Mouse (Mus musculus) stomach, embryonic 16.5 days (tissue): ENCODE measurements around the gene Krt36. TPM values are rescaled to one million over a fixed set of nuclear protein-coding genes. Genes with fewer than 3 reads are reported as not detected.

ENCODE experiments used
- ATAC-seq: fragments of 200-750 bp; cut with Nextera tagmentation; 2 replicates; pipeline ENCODE4 v1.8.0; 2017; ENCODE audit warnings: moderate number of reproducible peaks, moderate TSS enrichment; ENCODE audit not compliant: insufficient read depth, low FRiP score
- H3K27ac ChIP-seq: fragments of 300-500 bp; sonication (generic); 2 replicates; pipeline ENCODE4 v1.5.1; 2014; ENCODE audit warnings: low read length
- H3K27me3 ChIP-seq: fragments of 300-500 bp; sonication (generic); 2 replicates; pipeline ENCODE4 v1.6.1; 2014; ENCODE audit warnings: low read length, control low read depth, mixed read lengths; ENCODE audit not compliant: control insufficient read depth, insufficient read depth
- H3K36me3 ChIP-seq: fragments of 300-500 bp; sonication (generic); 2 replicates; pipeline ENCODE4 v1.6.1; 2014; ENCODE audit warnings: low read length; ENCODE audit not compliant: control insufficient read depth, insufficient read depth
- H3K4me1 ChIP-seq: fragments of 300-500 bp; sonication (generic); 2 replicates; pipeline ENCODE4 v1.6.1; 2014; ENCODE audit warnings: low read length, control low read depth, mixed read lengths; ENCODE audit not compliant: control insufficient read depth, insufficient read depth
- H3K4me2 ChIP-seq: fragments of 300-500 bp; sonication (generic); 2 replicates; pipeline ENCODE4 v1.6.1; 2014; ENCODE audit warnings: low read depth, low read length, mixed read lengths
- H3K4me3 ChIP-seq: fragments of 300-500 bp; sonication (generic); replicated peaks from 2 replicates; pipeline ENCODE4 v1.5.1; 2014; ENCODE audit warnings: mild to moderate bottlenecking, low read length
- H3K9ac ChIP-seq: fragments of 300-500 bp; sonication (generic); 2 replicates; pipeline ENCODE4 v1.6.1; 2014; ENCODE audit warnings: low read length
- H3K9me3 ChIP-seq: fragments of 300-500 bp; sonication (generic); replicated peaks from 2 replicates; pipeline ENCODE4 v1.6.1; 2016; ENCODE audit warnings: low read length, control low read depth; ENCODE audit not compliant: control insufficient read depth
- WGBS: fragments of 180-500 bp; shearing (Covaris S2); extraction: QIAGEN DNeasy Blood & Tissue Kit; methylation state at CpG from one replicate; pipeline ENCODE4 v1.1.7; 2014; 5-methylcytosine and 5-hydroxymethylcytosine counted together
- polyA plus RNA-seq: library from polyadenylated mRNA; unstranded; fragments of >200 nt; fragmentation: Nextera tagmentation; extraction: Ambion mirVana; gene quantifications from 2 replicates; pipeline ENCODE4 v1.2.1, GENCODE M21; 2015

Krt36 gene
- polyA plus RNA-seq, 1 experiment from 2014 or later: 0.44 TPM

DNA sequence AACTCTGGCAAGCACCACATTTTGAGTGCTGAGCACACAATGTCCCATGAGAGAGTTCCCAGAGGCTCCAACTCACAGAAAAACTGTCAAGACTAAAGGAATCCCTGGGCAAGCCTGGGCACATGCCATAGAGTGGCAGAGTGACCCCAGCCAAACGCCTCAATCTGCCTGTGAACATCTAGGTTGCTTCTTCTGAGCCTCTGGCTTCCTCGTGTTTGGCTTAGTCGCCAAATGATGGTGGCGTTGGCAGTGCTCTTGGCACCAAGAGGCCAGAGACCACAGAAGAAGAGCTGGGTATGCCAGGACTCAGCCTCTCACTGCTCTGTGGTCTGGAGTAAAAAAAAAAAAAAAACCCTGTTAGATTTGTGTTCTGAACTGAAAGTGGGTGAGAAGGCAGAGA, 5.0 kb downstream of the Krt36 start:
- 80% methylated on average over 4 of the region's 4 CpGs for WGBS
- peak overlapping the region; percentile 31 for H3K27ac ChIP-seq

DNA sequence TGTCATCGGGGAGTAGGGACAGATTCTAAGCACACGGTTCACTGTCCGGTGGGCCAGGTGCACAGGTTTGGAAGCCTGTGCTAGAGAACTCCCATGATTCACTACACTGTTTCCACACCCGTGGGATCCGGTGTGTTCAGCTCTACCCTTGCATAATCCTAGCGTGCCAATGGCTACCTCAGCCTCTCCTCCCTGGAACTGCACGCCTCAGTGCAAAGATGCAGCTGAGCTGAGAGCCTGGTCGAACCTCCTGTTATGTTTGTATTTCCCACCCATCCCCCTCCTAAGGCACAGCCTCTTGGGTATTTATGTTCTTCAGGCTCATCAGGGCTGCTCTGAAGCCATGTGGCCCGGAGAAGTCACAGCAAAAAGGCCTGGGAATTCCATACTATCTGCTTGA, 7.6 kb downstream of the Krt36 start:
- 55% methylated on average over 9 of the region's 9 CpGs for WGBS
- no peaks in the 10 kb centered on the region for H3K36me3 ChIP-seq
- H3K9me3 ChIP-seq: no peaks in the 10 kb centered on the region
- H3K4me3 ChIP-seq: no peak overlapping the region
- peak; percentile 12; the same call in 1 of the 2 replicates for ATAC-seq
- no peak overlapping the region for H3K9ac ChIP-seq
- peaks cover 5% of the 10 kb centered on the region; the same call in 1 of the 2 replicates for H3K4me1 ChIP-seq
- no peaks in the 10 kb centered on the region for H3K27me3 ChIP-seq
- H3K27ac ChIP-seq: peak overlapping the region; percentile 38
- H3K4me2 ChIP-seq: no peak overlapping the region

More for the DNA sequence above, 5.0 kb downstream of the Krt36 start:
- Histone ChIP-seq H3K4me2 (no peak overlapping the region), H3K36me3 (no peaks in the 10 kb centered on the region), H3K9me3 (no peaks in the 10 kb centered on the region), H3K4me1 (peaks cover 5% of the 10 kb centered on the region; the same call in 1 of the 2 replicates), H3K9ac (no peak overlapping the region), H3K27me3 (no peaks in the 10 kb centered on the region), H3K4me3 (no peak overlapping the region)
- no peak for ATAC-seq

DNA sequence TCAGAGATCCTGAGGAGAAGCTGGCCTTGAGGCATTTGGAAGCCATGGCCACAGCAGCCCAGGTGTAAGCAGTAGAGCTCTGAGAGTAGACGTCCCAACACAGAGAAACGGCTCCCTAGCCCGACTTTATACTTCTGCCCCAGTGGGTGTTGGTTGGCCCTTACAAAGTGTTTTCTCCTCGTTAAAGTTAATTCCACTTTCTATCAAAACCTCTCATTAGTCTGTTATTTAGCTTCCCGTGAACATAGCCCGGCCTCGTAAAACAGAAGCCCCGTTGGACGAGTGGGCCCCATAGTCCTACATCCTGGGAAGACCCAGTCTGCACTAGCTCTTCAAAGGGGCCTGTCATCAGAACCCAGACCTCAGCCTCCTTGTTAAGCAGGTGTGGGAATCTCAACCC, 9.3 kb downstream of the Krt36 start, which contains the start of gene Krt35:
Gene Krt35 (minus strand): TSS at position 101 of the 400 bp plus-strand sequence.
- ATAC-seq: no peak
- Histone ChIP-seq H3K4me1 (peaks cover 5% of the 10 kb centered on the region; the same call in 1 of the 2 replicates), H3K4me2 (no peak within 1 kb of the TSS), H3K27me3 (no peaks in the 10 kb centered on the region), H3K4me3 (no peak within 1 kb of the TSS), H3K36me3 (no peaks in the 10 kb centered on the region), H3K9ac (no peak within 1 kb of the TSS), H3K9me3 (no peaks in the 10 kb centered on the region), H3K27ac (no peak within 1 kb of the TSS; the same call in 1 of the 2 replicates)
- WGBS: 88% methylated on average over 9 of the region's 9 CpGs

DNA sequence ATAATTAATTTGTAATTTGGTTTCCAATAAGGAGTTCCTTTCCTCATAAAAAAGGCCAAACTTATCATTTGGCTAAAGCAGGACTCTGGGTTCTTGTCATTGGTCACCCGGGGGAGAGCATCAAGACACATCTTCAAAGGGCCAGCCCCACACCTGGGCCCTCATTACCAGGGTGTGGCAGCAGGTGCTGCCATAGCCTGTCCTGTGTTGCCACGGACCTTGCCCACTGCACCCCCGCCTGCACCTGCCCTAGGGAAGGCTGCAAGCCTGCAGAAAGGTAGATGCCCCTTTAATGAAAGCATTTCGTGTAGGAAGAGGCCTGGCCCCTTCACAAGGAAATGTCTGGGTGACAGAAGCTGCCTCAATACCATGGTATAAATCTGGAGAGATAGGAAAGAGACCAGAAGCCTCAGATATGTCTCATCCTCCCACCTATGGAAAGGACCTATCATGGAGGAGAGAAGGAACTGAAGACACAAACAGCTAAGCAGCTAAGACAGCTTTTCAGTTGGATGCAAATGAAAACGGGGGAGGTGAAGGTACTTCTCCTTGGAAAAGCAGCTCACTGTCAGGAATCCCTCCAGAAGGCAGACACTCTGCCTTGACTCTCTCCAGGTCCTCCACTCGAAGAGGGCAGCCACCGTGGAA, 16.9 kb downstream of the Krt36 start:
- ATAC-seq: no peak
- WGBS: 61% methylated on average over 7 of the region's 7 CpGs
- H3K27ac ChIP-seq: no peak overlapping the region
- H3K4me3 ChIP-seq: no peak overlapping the region
- H3K9me3 ChIP-seq: no peaks in the 10 kb centered on the region
- H3K4me1 ChIP-seq: no peaks in the 10 kb centered on the region
- H3K36me3 ChIP-seq: no peaks in the 10 kb centered on the region
- no peaks in the 10 kb centered on the region for H3K27me3 ChIP-seq
- no peak overlapping the region for H3K9ac ChIP-seq
- H3K4me2 ChIP-seq: no peak overlapping the region

DNA sequence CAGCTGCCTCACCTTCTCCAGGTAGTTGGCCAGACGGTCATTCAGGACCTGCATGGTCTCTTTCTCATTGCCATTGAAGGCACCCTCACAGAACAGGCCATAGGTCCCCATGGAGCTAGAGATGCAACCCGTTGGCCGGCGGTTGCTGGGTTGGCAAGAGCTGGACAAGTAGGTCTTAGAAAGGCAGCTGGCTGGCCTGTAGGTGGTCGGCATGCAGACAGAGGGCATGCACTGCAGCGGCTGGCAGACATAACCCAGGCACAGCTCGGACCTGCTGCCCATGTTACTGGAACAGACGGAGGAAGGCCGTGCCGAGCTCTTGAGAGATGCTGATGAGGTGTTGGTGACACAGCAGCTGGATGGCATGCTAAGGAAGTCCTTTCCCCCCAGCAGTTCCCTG, 17.6 kb downstream of the Krt36 start, which contains the start of gene Krt32:
Gene Krt32 (minus strand): TSS at position 366 of the 400 bp plus-strand sequence.
- 94% methylated on average over 10 of the region's 10 CpGs for WGBS
- Histone ChIP-seq H3K27ac (no peak within 1 kb of the TSS), H3K9ac (no peak within 1 kb of the TSS)

DNA sequence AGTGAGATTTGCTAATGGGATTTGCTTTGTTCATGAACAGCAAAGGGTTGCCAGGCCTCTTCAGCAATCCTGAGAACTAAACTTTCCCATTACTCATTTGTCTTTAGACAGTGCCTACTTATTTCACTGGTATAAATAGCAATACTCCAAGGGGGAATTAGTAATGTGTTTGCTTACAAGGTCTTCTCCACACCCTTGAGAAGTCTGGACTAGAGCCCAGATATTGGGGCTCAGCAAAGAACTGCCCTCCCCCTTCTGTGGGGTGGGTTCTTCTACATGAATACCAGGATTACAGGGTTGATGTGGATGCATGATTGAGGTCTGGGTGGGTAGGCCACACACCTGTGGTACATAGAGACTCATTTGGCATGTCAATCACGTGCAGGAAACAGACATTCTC, 31.6 kb downstream of the Krt36 start:
- Histone ChIP-seq H3K4me3 (no peak overlapping the region), H3K27me3 (no peaks in the 10 kb centered on the region), H3K9me3 (no peaks in the 10 kb centered on the region), H3K27ac (peak overlapping the region; percentile 87; the same call in 1 of the 2 replicates), H3K36me3 (no peaks in the 10 kb centered on the region), H3K9ac (no peak overlapping the region), H3K4me2 (no peak overlapping the region), H3K4me1 (no peaks in the 10 kb centered on the region)
- ATAC-seq: peak; percentile 78; the same call in 1 of the 2 replicates
- whole genome bisulfite sequencing: 41% methylated on average over 1 of the region's 1 CpGs

More for the DNA sequence above, 17.6 kb downstream of the Krt36 start, which contains the start of gene Krt32:
- Histone ChIP-seq H3K27me3 (no peaks in the 10 kb centered on the region), H3K36me3 (no peaks in the 10 kb centered on the region), H3K4me1 (no peaks in the 10 kb centered on the region), H3K4me2 (no peak within 1 kb of the TSS), H3K4me3 (no peak within 1 kb of the TSS), H3K9me3 (no peaks in the 10 kb centered on the region)
- no peak for ATAC-seq

DNA sequence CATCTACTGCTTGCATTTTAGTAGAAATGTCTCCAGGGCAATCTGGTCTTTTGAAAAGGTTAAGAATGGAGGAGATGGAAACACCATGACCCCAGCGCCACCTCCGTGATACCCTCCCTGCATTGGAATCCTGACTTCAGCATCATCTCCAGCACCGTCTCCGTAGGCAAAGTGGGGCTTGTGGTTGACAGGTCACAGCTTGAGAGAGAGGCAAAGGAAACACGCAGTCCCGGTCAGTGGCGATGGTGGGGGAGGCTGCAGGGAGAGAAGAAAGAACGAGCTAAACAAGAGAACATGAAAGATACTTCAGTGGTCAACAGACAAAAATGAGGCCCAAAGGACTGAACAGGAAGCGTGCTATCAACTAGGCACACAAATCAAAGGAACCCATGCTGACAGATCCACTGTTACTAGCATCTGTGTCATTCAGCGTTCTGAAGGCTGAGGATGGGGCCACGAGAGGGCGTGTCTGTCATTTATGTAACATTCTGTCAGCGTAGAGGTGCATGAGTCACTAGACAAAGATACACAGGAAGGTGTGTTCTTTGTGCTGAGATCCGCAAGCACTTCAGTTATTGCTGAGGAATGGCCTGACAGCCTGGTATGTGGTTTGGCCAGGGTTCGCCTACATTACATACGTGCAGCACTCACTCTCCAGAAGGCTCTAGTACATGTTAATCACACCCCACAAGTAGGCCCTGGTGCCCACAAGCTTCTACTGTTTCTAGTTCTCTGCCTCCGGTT, 38.0 kb downstream of the Krt36 start:
- peak; percentile 90 for ATAC-seq
- Histone ChIP-seq H3K4me2 (0 out of 2 replicates have a peak overlapping the region, but pooled peaks have one; percentile 13), H3K27ac (peak overlapping the region; percentile 76)

DNA sequence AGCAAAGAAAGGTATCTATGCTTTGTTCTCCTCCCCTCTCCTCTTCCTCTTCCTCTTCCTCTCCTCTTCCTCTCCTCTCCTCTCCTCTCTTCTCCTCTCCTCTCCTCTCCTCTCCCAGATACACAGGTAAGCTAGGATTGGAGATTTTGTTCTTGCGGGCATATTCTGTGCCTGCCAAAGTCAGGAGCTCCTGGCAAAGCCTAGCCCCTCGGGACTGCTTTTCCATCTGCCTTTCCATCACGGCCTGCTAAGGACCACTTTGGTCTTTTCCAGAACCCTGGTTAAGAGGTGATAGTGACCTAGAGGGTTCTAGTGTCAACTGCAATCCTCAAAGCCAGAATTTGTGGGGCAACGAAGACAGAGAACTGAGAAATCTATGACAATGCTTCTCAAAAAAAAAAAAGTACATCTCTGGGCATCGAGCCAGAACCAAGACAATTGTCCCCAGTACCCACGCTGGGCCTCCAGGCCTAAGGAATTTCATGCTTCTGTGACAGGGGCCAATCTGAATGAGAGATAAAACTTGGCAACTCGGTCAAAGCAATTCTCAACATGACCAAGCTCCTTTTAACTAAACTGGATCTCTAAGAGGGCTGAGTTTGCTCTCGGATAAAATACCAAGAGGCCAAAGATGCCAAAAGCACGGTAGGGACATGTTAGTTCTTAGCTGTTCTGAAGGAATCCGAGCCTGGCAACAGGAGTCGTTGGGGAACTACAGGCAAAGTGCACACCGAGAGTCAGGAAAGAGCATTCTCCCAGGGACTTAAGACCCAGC, 39.0 kb downstream of the Krt36 start:
- Histone ChIP-seq H3K36me3 (no peaks in the 10 kb centered on the region), H3K9ac (no peak overlapping the region), H3K4me3 (no peak overlapping the region), H3K27me3 (no peaks in the 10 kb centered on the region), H3K4me1 (0 out of 2 replicates have a peak, but pooled peaks cover 6% of the 10 kb centered on the region), H3K9me3 (no peaks in the 10 kb centered on the region), H3K27ac (peak overlapping the region; percentile 68), H3K4me2 (no peak overlapping the region)
- 72% methylated on average over 12 of the region's 12 CpGs for WGBS
- no peak for ATAC-seq

More for the DNA sequence above, 38.0 kb downstream of the Krt36 start:
- no peaks in the 10 kb centered on the region for H3K36me3 ChIP-seq
- H3K9me3 ChIP-seq: no peaks in the 10 kb centered on the region
- H3K9ac ChIP-seq: 0 out of 2 replicates have a peak overlapping the region, but pooled peaks have one; percentile 10
- H3K4me1 ChIP-seq: 0 out of 2 replicates have a peak, but pooled peaks cover 6% of the 10 kb centered on the region
- H3K27me3 ChIP-seq: no peaks in the 10 kb centered on the region
- WGBS: 62% methylated on average over 17 of the region's 17 CpGs
- H3K4me3 ChIP-seq: no peak overlapping the region
